Mouse (Mus musculus) intestine, embryonic 15.5 days (tissue): ENCODE measurements around the gene Galnt17. TPM values are rescaled to one million over a fixed set of nuclear protein-coding genes. Genes with fewer than 3 reads are reported as not detected.
A peak's percentile ranks its signal among the peaks of the same experiment; 100 is the strongest.

Experiments
- ATAC-seq: fragments of 200-750 bp; cut with Nextera tagmentation; 2 replicates; pipeline ENCODE4 v1.8.0; 2017; ENCODE audit warnings: moderate TSS enrichment, moderate library complexity
- H3K27ac ChIP-seq: fragments of 300-500 bp; sonication (generic); 2 replicates; pipeline ENCODE4 v1.5.1; 2015; ENCODE audit warnings: mild to moderate bottlenecking, inconsistent platforms
- H3K27me3 ChIP-seq: fragments of 300-500 bp; sonication (generic); replicated peaks from 2 replicates; pipeline ENCODE4 v1.6.1; 2015; ENCODE audit warnings: inconsistent platforms
- H3K36me3 ChIP-seq: fragments of 300-500 bp; sonication (generic); 2 replicates; pipeline ENCODE4 v1.6.1; 2015; ENCODE audit warnings: inconsistent platforms
- H3K4me1 ChIP-seq: fragments of 300-500 bp; sonication (generic); replicated peaks from 2 replicates; pipeline ENCODE4 v1.6.1; 2015; ENCODE audit warnings: inconsistent platforms
- H3K4me2 ChIP-seq: fragments of 300-500 bp; sonication (generic); replicated peaks from 2 replicates; pipeline ENCODE4 v1.6.1; 2015; ENCODE audit warnings: mild to moderate bottlenecking, inconsistent platforms
- H3K4me3 ChIP-seq: fragments of 300-500 bp; sonication (generic); replicated peaks from 2 replicates; pipeline ENCODE4 v1.5.1; 2015; ENCODE audit warnings: inconsistent platforms
- H3K9ac ChIP-seq: fragments of 300-500 bp; sonication (generic); 2 replicates; pipeline ENCODE4 v1.6.1; 2015; ENCODE audit warnings: inconsistent platforms
- H3K9me3 ChIP-seq: fragments of 300-500 bp; sonication (generic); 2 replicates; pipeline ENCODE4 v1.6.1; 2016; ENCODE audit warnings: inconsistent platforms
- WGBS: fragments of 180-500 bp; shearing (Covaris S2); methylation state at CpG from one replicate; pipeline ENCODE4 v1.1.7; 2015; 5-methylcytosine and 5-hydroxymethylcytosine counted together
- polyA plus RNA-seq: library from polyadenylated mRNA; unstranded; fragments of >200 nt; fragmentation: Nextera tagmentation; extraction: Ambion mirVana; gene quantifications from 2 replicates; pipeline ENCODE4 v1.2.1, GENCODE M21; 2015

Gene Galnt17
- polyA plus RNA-seq, 1 experiment from 2014 or later: 0.68 TPM

- H3K27ac ChIP-seq: no peak overlapping the region
- 87% methylated on average over 4 of the region's 4 CpGs for WGBS
- no peaks in the 10 kb centered on the region for H3K36me3 ChIP-seq
- H3K4me2 ChIP-seq: no peak overlapping the region
- ATAC-seq: no peak
- H3K9me3 ChIP-seq: no peaks in the 10 kb centered on the region
- no peaks in the 10 kb centered on the region for H3K27me3 ChIP-seq
- H3K4me1 ChIP-seq: no peaks in the 10 kb centered on the region
- no peak overlapping the region for H3K9ac ChIP-seq
- H3K4me3 ChIP-seq: no peak overlapping the region
Observed at GRCm38 (mm10) chr5:131096824-131097223, 211.5 kb downstream of the Galnt17 start.

DNA sequence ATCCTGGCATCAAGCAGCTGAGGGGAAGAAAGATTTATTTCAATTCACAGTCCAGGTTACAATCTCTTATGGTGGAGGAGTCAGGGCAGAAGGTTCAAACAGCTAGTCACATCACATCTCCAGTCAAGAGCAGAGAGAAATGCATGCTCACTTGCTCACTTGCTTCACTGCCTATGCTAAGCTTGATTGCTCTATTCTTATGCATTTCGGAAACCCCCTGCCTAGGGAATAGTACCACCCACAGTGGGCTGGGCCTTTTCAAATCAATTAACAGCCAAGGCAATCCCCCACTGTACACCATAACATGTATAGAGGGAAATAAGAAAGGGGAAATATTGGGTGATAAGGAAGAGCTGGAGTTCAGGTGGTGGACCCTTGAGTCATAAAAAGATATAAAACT lies 212.7 kb downstream of the Galnt17 start:
- Histone ChIP-seq H3K27ac (no peak overlapping the region), H3K4me1 (no peaks in the 10 kb centered on the region), H3K36me3 (no peaks in the 10 kb centered on the region), H3K4me2 (no peak overlapping the region), H3K27me3 (no peaks in the 10 kb centered on the region), H3K9ac (no peak overlapping the region), H3K4me3 (no peak overlapping the region), H3K9me3 (no peaks in the 10 kb centered on the region)
- 97% methylated on average over 1 of the region's 1 CpGs for WGBS
- no peak for ATAC-seq

- Histone ChIP-seq H3K4me3 (no peak overlapping the region), H3K4me2 (no peak overlapping the region), H3K27me3 (no peaks in the 10 kb centered on the region), H3K36me3 (no peaks in the 10 kb centered on the region), H3K9me3 (no peaks in the 10 kb centered on the region), H3K27ac (no peak overlapping the region), H3K9ac (no peak overlapping the region), H3K4me1 (no peaks in the 10 kb centered on the region)
- WGBS: 60% methylated on average over 1 of the region's 1 CpGs
- ATAC-seq: no peak
Observed at GRCm38 (mm10) chr5:131094771-131095170, 213.5 kb downstream of the Galnt17 start.

DNA sequence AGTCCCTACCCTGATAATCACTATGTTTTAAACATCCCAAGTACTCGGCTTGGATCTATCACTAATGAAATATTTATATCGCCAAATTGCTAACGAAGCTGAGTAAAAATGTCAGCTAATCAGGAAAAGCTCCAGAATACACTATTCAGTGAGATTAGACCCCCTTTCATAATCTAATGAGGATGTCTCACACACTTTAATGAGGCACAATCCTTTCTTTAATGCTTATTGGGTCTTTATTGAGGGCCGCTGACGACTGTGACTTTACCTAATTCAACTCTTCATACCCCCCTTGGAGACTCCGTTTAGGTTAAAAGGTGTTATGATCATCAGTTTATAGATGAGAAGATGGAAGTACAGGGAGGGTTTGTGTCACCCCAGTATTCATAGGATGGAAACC lies 214.2 kb downstream of the Galnt17 start:
- no peak overlapping the region for H3K4me2 ChIP-seq
- H3K27me3 ChIP-seq: no peaks in the 10 kb centered on the region
- no peaks in the 10 kb centered on the region for H3K9me3 ChIP-seq
- ATAC-seq: no peak
- H3K4me3 ChIP-seq: no peak overlapping the region
- H3K4me1 ChIP-seq: 0 out of 2 replicates have a peak, but pooled peaks cover under 1% of the 10 kb centered on the region
- WGBS: 83% methylated on average over 6 of the region's 6 CpGs
- no peak overlapping the region for H3K27ac ChIP-seq
- H3K36me3 ChIP-seq: no peaks in the 10 kb centered on the region
- H3K9ac ChIP-seq: no peak overlapping the region

DNA sequence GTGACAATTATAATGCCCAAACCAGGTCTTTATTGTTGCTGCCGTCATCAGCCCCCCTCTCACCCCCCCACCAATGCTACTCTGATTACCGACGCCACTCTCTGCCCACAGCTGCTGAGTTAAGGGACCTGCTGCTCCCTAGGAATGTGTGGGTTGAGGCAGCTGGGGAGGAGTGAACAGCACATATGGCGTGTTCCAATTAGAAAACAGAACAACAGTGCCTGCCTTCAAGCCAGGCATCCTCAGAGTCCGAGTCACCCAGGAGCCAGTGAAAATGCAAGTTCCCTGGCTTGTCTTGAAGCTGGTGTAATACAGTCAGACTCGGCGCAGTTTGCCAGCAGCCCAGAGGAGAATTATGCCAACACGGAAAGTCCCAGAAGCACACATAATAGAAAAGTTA lies 218.4 kb downstream of the Galnt17 start:
- H3K4me2 ChIP-seq: no peak overlapping the region
- no peak overlapping the region for H3K27ac ChIP-seq
- 62% methylated on average over 8 of the region's 8 CpGs for WGBS
- H3K9me3 ChIP-seq: no peaks in the 10 kb centered on the region
- H3K4me1 ChIP-seq: 0 out of 2 replicates have a peak, but pooled peaks cover 4% of the 10 kb centered on the region
- H3K36me3 ChIP-seq: no peaks in the 10 kb centered on the region
- H3K27me3 ChIP-seq: no peaks in the 10 kb centered on the region
- H3K4me3 ChIP-seq: no peak overlapping the region
- no peak overlapping the region for H3K9ac ChIP-seq
- ATAC-seq: no peak

DNA sequence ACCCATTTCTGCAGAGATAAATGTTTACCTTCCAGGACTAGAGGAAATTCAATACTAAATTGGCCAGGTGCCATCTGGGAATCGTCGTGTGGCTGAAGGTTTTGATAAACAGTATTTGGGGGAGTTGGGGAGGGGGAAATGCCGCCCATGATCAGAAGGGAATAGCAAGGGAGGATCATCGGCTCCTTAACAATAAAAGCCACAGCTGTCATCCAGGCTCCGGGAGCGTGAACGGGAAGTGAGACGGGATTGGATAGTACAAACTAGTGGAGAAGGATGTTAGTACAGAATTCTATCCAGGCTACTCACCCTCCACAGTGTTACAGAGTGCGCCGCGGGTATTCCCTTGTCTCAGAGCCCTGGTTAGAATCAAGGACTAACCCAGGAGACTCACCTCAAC lies 219.4 kb downstream of the Galnt17 start:
- H3K27ac ChIP-seq: no peak overlapping the region
- no peak overlapping the region for H3K9ac ChIP-seq
- no peak overlapping the region for H3K4me3 ChIP-seq
- no peaks in the 10 kb centered on the region for H3K27me3 ChIP-seq
- H3K4me2 ChIP-seq: peak overlapping the region; percentile 25
- H3K4me1 ChIP-seq: 0 out of 2 replicates have a peak, but pooled peaks cover 4% of the 10 kb centered on the region
- ATAC-seq: 0 out of 2 replicates have a peak, but pooled peaks have one; percentile 17
- no peaks in the 10 kb centered on the region for H3K9me3 ChIP-seq
- no peaks in the 10 kb centered on the region for H3K36me3 ChIP-seq
- 39% methylated on average over 11 of the region's 11 CpGs for WGBS

DNA sequence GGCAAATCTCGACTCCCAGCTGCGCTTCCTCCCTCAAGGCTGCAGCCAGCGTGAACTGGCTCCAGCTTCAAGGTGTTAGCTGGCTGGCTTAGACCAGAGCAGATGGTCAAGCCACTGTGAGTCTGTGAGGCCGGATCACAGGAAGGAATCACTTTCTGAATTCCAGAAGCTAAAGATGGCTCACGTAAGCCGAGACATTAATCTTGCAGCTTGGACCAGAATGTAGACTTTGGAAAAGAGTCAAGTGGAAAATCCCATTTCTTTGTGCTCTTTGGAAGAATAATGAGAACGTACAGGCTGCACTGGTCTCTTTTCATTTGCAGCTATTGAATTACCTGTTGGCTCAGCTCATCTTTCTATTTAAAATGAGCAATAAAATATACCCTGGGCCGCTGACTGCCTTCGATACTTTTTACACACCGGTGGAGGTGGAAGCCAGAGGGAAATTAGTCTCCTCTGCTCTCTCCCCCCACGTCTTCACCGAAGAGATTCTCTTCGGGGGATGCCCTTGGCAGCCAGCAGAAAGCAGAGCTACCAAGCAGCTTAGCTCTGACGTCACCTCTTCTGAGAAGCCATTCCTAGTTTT lies 225.1 kb downstream of the Galnt17 start:
- 0 out of 2 replicates have a peak, but pooled peaks have one; percentile 23 for ATAC-seq
- Histone ChIP-seq H3K27ac (no peak overlapping the region), H3K4me3 (no peak overlapping the region), H3K4me1 (no peaks in the 10 kb centered on the region), H3K36me3 (no peaks in the 10 kb centered on the region), H3K4me2 (no peak overlapping the region), H3K9me3 (no peaks in the 10 kb centered on the region), H3K27me3 (no peaks in the 10 kb centered on the region), H3K9ac (no peak overlapping the region)
- WGBS: 37% methylated on average over 14 of the region's 14 CpGs

GRCm38 (mm10) chr5:131077682-131078081 lies 230.6 kb downstream of the Galnt17 start:
- Histone ChIP-seq H3K9me3 (no peaks in the 10 kb centered on the region), H3K36me3 (no peaks in the 10 kb centered on the region), H3K27ac (no peak overlapping the region), H3K4me2 (no peak overlapping the region), H3K27me3 (no peaks in the 10 kb centered on the region), H3K9ac (no peak overlapping the region), H3K4me3 (no peak overlapping the region), H3K4me1 (no peaks in the 10 kb centered on the region)
- WGBS: 24% methylated on average over 1 of the region's 1 CpGs
- ATAC-seq: no peak

- Histone ChIP-seq H3K4me2 (no peak overlapping the region), H3K4me1 (no peaks in the 10 kb centered on the region), H3K4me3 (no peak overlapping the region), H3K27me3 (no peaks in the 10 kb centered on the region), H3K36me3 (no peaks in the 10 kb centered on the region), H3K9ac (no peak overlapping the region), H3K9me3 (no peaks in the 10 kb centered on the region), H3K27ac (no peak overlapping the region)
- WGBS: 91% methylated on average over 7 of the region's 7 CpGs
- no peak for ATAC-seq
Observed at GRCm38 (mm10) chr5:131075795-131076194, 232.5 kb downstream of the Galnt17 start.

DNA sequence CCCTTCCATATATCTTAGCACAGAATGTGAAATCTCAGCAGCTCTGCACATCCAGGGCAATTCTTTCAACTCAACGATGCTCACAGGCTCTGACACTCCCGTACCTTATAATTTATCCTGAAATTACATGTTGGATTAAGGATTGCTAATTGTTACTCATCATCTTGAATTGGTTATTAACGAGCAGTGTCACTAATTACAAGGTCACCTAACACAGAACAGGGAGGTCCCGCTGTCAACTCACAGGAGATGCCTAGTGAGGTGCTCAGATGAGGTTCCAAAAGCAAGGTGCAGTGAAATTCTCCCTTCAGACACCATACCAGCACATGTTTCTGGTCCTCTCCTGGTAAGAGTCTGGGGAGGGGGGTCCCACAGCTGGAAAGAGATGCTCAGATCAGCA lies 234.0 kb downstream of the Galnt17 start:
- no peak overlapping the region for H3K4me3 ChIP-seq
- no peak for ATAC-seq
- H3K4me1 ChIP-seq: no peaks in the 10 kb centered on the region
- H3K27ac ChIP-seq: no peak overlapping the region
- WGBS: 63% methylated on average over 4 of the region's 4 CpGs
- no peaks in the 10 kb centered on the region for H3K36me3 ChIP-seq
- no peaks in the 10 kb centered on the region for H3K27me3 ChIP-seq
- no peaks in the 10 kb centered on the region for H3K9me3 ChIP-seq
- no peak overlapping the region for H3K9ac ChIP-seq
- H3K4me2 ChIP-seq: no peak overlapping the region

- WGBS: 85% methylated on average over 6 of the region's 6 CpGs
- Histone ChIP-seq H3K4me2 (no peak overlapping the region), H3K36me3 (no peaks in the 10 kb centered on the region), H3K4me3 (no peak overlapping the region), H3K27me3 (no peaks in the 10 kb centered on the region), H3K9ac (no peak overlapping the region), H3K4me1 (no peaks in the 10 kb centered on the region), H3K27ac (no peak overlapping the region), H3K9me3 (no peaks in the 10 kb centered on the region)
- no peak for ATAC-seq
Observed at GRCm38 (mm10) chr5:131065174-131065573, 243.1 kb downstream of the Galnt17 start.

DNA sequence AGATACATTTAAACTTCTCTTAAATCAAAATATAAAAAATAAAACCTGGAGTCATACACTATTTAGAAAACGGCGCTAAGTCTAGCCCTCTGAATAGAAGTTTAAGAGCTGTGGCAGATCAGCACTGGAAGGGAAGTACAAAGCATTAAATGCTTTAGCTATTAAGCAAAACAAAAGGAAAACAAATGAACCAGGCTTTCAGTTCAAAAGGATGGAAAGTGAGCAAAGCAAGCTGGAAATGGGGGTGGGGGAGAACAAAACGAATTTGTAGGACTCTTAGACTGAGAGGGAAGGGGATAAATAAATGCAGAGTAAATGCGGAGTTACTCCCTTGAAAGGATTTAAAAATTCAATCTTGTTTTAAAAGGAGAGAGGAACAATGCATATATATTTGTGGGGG lies 259.8 kb downstream of the Galnt17 start:
- no peak overlapping the region for H3K9ac ChIP-seq
- no peak overlapping the region for H3K4me3 ChIP-seq
- H3K4me1 ChIP-seq: no peaks in the 10 kb centered on the region
- no peaks in the 10 kb centered on the region for H3K9me3 ChIP-seq
- H3K27ac ChIP-seq: no peak overlapping the region
- no peak overlapping the region for H3K4me2 ChIP-seq
- 46% methylated on average over 4 of the region's 4 CpGs for WGBS
- no peaks in the 10 kb centered on the region for H3K36me3 ChIP-seq
- no peaks in the 10 kb centered on the region for H3K27me3 ChIP-seq
- ATAC-seq: no peak

DNA sequence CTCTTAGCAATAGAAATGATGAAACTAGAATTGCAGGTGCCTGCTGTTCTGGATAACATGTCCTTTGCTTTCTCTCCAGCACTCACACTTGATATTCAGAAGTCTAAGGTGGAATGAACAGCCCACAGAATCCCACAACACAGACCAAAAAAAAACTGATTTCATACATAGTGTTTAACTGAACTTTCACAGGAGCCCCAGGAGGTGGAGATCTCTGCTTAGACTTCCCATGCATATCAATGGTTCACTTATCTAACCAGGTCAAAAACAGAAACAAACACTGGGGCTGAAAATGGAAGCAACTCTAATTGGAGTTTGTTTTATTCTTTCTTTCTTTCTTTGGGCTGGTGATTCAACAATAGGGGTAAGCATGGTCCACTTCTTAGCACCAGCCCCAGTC lies 265.2 kb downstream of the Galnt17 start:
- H3K27me3 ChIP-seq: no peaks in the 10 kb centered on the region
- no peak for ATAC-seq

More for the DNA sequence above, 265.2 kb downstream of the Galnt17 start:
- no peak overlapping the region for H3K4me3 ChIP-seq
- no peaks in the 10 kb centered on the region for H3K36me3 ChIP-seq
- H3K9ac ChIP-seq: no peak overlapping the region
- no peaks in the 10 kb centered on the region for H3K9me3 ChIP-seq
- no peaks in the 10 kb centered on the region for H3K4me1 ChIP-seq
- no peak overlapping the region for H3K4me2 ChIP-seq
- H3K27ac ChIP-seq: no peak overlapping the region
